Mouse (Mus musculus) forebrain, embryonic 14.5 days (tissue): ENCODE measurements at regions not wholly inside any gene's neighbourhood (a gene's known extent, or its start where the extent isn't known, plus 50 kb on each side); places are given as distances from the start of the nearest gene placed in this dataset.

Experiments used
- ATAC-seq: fragments of 200-750 bp; cut with Nextera tagmentation; 2 replicates; pipeline ENCODE4 v1.8.0; 2017; ENCODE audit warnings: mild to moderate bottlenecking, moderate library complexity
- DNase-seq: peaks from one replicate; pipeline ENCODE4 v3.0.0-alpha.2; 2015; ENCODE audit warnings: low spot score
- H3K27ac ChIP-seq: fragments of 300-500 bp; sonication (generic); 2 replicates; pipeline ENCODE4 v1.5.1; 2014; ENCODE audit warnings: low read depth, mild to moderate bottlenecking, control low read depth, low read length, moderate library complexity
- H3K27me3 ChIP-seq: fragments of 300-500 bp; sonication (generic); replicated peaks from 2 replicates; pipeline ENCODE4 v1.6.1; 2014; ENCODE audit warnings: low read length, control low read depth, mixed read lengths; ENCODE audit not compliant: control insufficient read depth, insufficient read depth
- H3K36me3 ChIP-seq: fragments of 300-500 bp; sonication (generic); 2 replicates; pipeline ENCODE4 v1.6.1; 2014; ENCODE audit warnings: low read length, control low read depth; ENCODE audit not compliant: control insufficient read depth, insufficient read depth
- H3K4me1 ChIP-seq: fragments of 300-500 bp; sonication (generic); 2 replicates; pipeline ENCODE4 v1.6.1; 2014; ENCODE audit warnings: antibody characterized with exemption, low read length, control low read depth; ENCODE audit not compliant: control insufficient read depth, insufficient read depth
- H3K4me2 ChIP-seq: fragments of 300-500 bp; sonication (generic); 2 replicates; pipeline ENCODE4 v1.6.1; 2014; ENCODE audit warnings: mild to moderate bottlenecking, control low read depth, low read length
- H3K4me3 ChIP-seq: fragments of 300-500 bp; sonication (generic); 2 replicates; pipeline ENCODE4 v1.5.1; 2014; ENCODE audit warnings: low read depth, low read length, control low read depth
- H3K9ac ChIP-seq: fragments of 300-500 bp; sonication (generic); 2 replicates; pipeline ENCODE4 v1.6.1; 2014; ENCODE audit warnings: mild to moderate bottlenecking, low read length, control low read depth, moderate library complexity
- H3K9me3 ChIP-seq: fragments of 300-500 bp; sonication (generic); replicated peaks from 2 replicates; pipeline ENCODE4 v1.6.1; 2016; ENCODE audit warnings: low read length, control low read depth, mixed read lengths; ENCODE audit not compliant: control insufficient read depth
- WGBS: fragments of 180-500 bp; shearing (Covaris S2); extraction: QIAGEN DNeasy Blood & Tissue Kit; methylation state at CpG from one replicate; pipeline ENCODE4 v1.1.7; 2014; 5-methylcytosine and 5-hydroxymethylcytosine counted together

GRCm38 (mm10) chr3:73829671-73830070, 121.5 kb upstream of the Bche start:
- no peaks in the 10 kb centered on the region for H3K4me1 ChIP-seq
- no peak for ATAC-seq
- no peaks in the 10 kb centered on the region for H3K36me3 ChIP-seq
- H3K9me3 ChIP-seq, result no peaks in the 10 kb centered on the region
- WGBS, result 80% methylated on average over 3 of the region's 3 CpGs
- no peak overlapping the region for H3K4me2 ChIP-seq
- H3K27ac ChIP-seq, result no peak overlapping the region
- H3K9ac ChIP-seq, result no peak overlapping the region
- DNase-seq, result peak; percentile 34
- H3K27me3 ChIP-seq, result no peaks in the 10 kb centered on the region
- H3K4me3 ChIP-seq, result no peak overlapping the region
